Mouse (Mus musculus): ENCODE measurements around the gene Entpd5. TPM values are rescaled to one million over a fixed set of nuclear protein-coding genes. Genes with fewer than 3 reads are reported as not detected.

Gene Entpd5
- total RNA-seq, 1 experiment, result 6.9 TPM

DNA sequence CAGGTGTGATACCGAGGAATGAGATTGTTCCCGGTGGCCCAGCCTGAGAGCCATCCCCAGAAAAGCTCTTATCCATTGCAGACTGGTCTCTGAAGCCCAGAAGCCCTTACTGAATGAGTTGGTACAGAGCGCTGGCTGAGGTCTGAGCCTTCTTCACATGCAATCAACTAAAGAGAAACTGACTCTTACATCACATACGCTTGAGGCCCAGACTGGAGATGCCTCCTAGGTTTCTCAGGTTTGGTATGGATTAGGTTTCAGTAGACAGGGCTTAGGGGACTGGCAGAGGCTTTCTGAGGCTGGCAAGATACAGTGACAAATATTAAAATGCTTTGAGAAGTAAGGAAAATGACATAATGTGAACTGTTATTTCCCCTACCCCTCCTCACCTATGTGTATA lies 23.4 kb downstream of the Entpd5 start:
- Histone ChIP-seq H3K9ac (ENCODE audit: insufficient read depth, low read depth, low read length, poor library complexity, severe bottlenecking) (no peak overlapping the region), H3K27ac (ENCODE audit: insufficient read depth, low read depth, low read length, poor library complexity, severe bottlenecking) (no peak overlapping the region), H3K36me3 (ENCODE audit: control insufficient read depth, insufficient read depth, low read length, poor library complexity, severe bottlenecking) (no peaks in the 10 kb centered on the region), H3K9me3 (ENCODE audit: control insufficient read depth, insufficient read depth, low read depth, low read length) (no peaks in the 10 kb centered on the region), H3K4me3 (ENCODE audit: insufficient read depth in 1 of 2, low read depth in 1 of 2, low read length in 2 of 2, poor library complexity in 1 of 2, severe bottlenecking in 1 of 2) (no peak overlapping the region), H3K4me1 (ENCODE audit: control insufficient read depth in 2 of 2, insufficient read depth in 2 of 2, low read length in 2 of 2, poor library complexity in 1 of 2) (peaks cover 0 to 5% of the 10 kb centered on the region in 2 experiments; a peak in 1 of 4 replicates)
- TF ChIP-seq HCFC1 (IDR thresholded peaks at IDR 0.05; ENCODE audit: borderline replicate concordance, insufficient read depth, low read length) (no peak), ZC3H11A (IDR thresholded peaks at IDR 0.05; ENCODE audit: borderline replicate concordance, low read depth, low read length) (no peak), ZNF384 (IDR thresholded peaks at IDR 0.05; ENCODE audit: low read depth, low read length) (no peak), CHD2 (IDR thresholded peaks at IDR 0.05; ENCODE audit: low read depth, low read length) (no peak), MAFK (IDR thresholded peaks at IDR 0.05; ENCODE audit: insufficient read depth, low read depth, low read length) (no peak)
- no peak for DNase-seq (ENCODE audit: low read depth, low spot score)
- in situ Hi-C loops (cut with MboI; ENCODE audit: low sequenced_read_pairs in 2 of 2, unreplicated experiment in 2 of 2), result no loop called here

DNA sequence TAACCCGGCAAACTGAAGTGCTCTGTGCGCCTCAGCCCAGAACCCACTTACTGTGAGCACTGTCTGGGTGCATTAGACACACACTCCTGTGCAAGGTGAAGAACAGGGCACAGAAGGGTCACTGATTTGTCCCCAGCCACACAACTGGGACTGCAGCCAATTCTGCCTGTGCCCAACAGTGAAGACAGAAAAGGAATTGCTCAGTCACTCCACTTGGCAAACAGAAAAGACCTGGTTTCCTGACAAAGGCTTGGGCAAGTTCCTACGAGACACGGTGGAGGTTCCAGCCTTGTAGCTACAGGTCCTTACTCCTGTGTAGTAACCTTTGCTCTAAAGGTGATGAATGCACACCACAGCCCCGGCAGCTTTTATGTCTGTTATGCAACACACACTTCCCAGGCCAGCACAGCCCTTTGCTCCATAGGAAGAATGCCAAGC lies 24.2 kb downstream of the Entpd5 start:
- in situ Hi-C loops (cut with MboI; ENCODE audit: low sequenced_read_pairs in 2 of 2, unreplicated experiment in 2 of 2), result no loop called here
- DNase-seq (ENCODE audit: low read depth, low spot score), result no peak

DNA sequence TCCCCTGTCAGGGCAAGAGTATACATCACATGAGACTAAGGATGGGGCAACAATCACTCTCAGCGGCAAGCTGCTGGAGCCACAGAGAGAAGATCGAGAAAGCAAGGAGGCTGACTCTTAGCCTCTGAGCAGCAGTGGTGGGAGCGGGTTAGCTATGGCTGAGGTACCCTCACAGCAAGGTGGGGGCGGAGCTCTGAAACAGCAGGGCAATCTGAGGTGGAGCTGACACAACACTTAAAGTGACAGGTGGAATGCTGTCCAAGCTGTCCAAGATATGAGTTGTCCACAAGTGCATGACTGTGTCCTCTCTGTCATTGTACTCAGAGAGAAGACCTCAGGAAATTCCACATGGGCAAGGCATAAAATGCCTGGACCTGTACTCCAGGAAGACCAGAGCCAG lies 26.5 kb downstream of the Entpd5 start:
- Histone ChIP-seq H3K4me1 (ENCODE audit: control insufficient read depth in 2 of 2, insufficient read depth in 2 of 2, low read length in 2 of 2, poor library complexity in 1 of 2) (no peaks in the 10 kb centered on the region), H3K36me3 (ENCODE audit: control insufficient read depth, insufficient read depth, low read length, poor library complexity, severe bottlenecking) (no peaks in the 10 kb centered on the region), H3K9me3 (ENCODE audit: control insufficient read depth, insufficient read depth, low read depth, low read length) (no peaks in the 10 kb centered on the region), H3K4me3 (ENCODE audit: insufficient read depth in 1 of 2, low read depth in 1 of 2, low read length in 2 of 2, poor library complexity in 1 of 2, severe bottlenecking in 1 of 2) (no peak overlapping the region), H3K27ac (ENCODE audit: insufficient read depth, low read depth, low read length, poor library complexity, severe bottlenecking) (no peak overlapping the region), H3K9ac (ENCODE audit: insufficient read depth, low read depth, low read length, poor library complexity, severe bottlenecking) (no peak overlapping the region)
- DNase-seq (ENCODE audit: low read depth, low spot score), result no peak
- TF ChIP-seq ZNF384 (IDR thresholded peaks at IDR 0.05; ENCODE audit: low read depth, low read length) (no peak), CHD2 (IDR thresholded peaks at IDR 0.05; ENCODE audit: low read depth, low read length) (no peak)
- in situ Hi-C loops (cut with MboI; ENCODE audit: low sequenced_read_pairs in 2 of 2, unreplicated experiment in 2 of 2), result no loop called here

More for the DNA sequence above, 24.2 kb downstream of the Entpd5 start:
- Histone ChIP-seq H3K27ac (ENCODE audit: insufficient read depth, low read depth, low read length, poor library complexity, severe bottlenecking) (no peak overlapping the region), H3K9ac (ENCODE audit: insufficient read depth, low read depth, low read length, poor library complexity, severe bottlenecking) (no peak overlapping the region), H3K4me1 (ENCODE audit: control insufficient read depth in 2 of 2, insufficient read depth in 2 of 2, low read length in 2 of 2, poor library complexity in 1 of 2) (peaks cover 0 to 5% of the 10 kb centered on the region in 2 experiments; a peak in 1 of 4 replicates), H3K36me3 (ENCODE audit: control insufficient read depth, insufficient read depth, low read length, poor library complexity, severe bottlenecking) (no peaks in the 10 kb centered on the region), H3K9me3 (ENCODE audit: control insufficient read depth, insufficient read depth, low read depth, low read length) (no peaks in the 10 kb centered on the region), H3K4me3 (ENCODE audit: insufficient read depth in 1 of 2, low read depth in 1 of 2, low read length in 2 of 2, poor library complexity in 1 of 2, severe bottlenecking in 1 of 2) (no peak overlapping the region)
- TF ChIP-seq ZNF384 (IDR thresholded peaks at IDR 0.05; ENCODE audit: low read depth, low read length), result no peak
- no peak for TF ChIP-seq ZC3H11A (IDR thresholded peaks at IDR 0.05; ENCODE audit: borderline replicate concordance, low read depth, low read length)
- no peak for TF ChIP-seq HCFC1 (IDR thresholded peaks at IDR 0.05; ENCODE audit: borderline replicate concordance, insufficient read depth, low read length)
- TF ChIP-seq CHD2 (IDR thresholded peaks at IDR 0.05; ENCODE audit: low read depth, low read length), result no peak
- TF ChIP-seq MAFK (IDR thresholded peaks at IDR 0.05; ENCODE audit: insufficient read depth, low read depth, low read length), result no peak

DNA sequence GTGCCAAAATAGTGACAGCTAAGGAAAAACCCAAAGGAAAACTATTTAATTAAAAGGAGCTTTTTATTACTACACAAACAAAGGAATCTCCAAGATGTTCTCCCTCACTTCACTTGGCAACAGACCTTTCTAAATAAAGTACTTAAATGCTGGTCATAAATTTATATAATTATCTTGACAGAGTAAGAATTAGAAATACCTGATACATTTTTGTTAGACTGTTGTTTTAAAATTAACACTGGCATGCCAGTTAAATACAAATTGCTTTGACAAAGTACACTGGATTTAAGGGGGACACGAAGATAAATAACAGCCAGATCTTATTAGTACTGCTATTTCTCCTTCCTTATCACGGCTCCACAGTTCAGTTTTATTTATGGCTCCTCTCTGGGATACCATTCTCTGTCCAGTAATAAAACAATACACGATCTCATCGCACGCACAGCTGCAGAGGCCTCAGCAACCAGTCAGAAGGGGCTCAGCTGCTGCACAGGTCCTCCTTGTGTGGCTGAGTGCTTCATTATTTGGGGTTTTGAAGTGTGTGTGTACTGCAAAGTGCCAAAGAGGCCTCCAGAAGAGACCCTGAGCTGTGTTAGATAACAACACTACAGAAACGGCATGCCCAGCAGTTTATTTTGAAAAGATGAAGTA lies 34.9 kb downstream of the Entpd5 start:
- Histone ChIP-seq H3K4me1 (ENCODE audit: control insufficient read depth in 2 of 2, insufficient read depth in 2 of 2, low read length in 2 of 2, poor library complexity in 1 of 2) (no peaks in the 10 kb centered on the region), H3K4me3 (ENCODE audit: insufficient read depth in 1 of 2, low read depth in 1 of 2, low read length in 2 of 2, poor library complexity in 1 of 2, severe bottlenecking in 1 of 2) (no peak overlapping the region), H3K9me3 (ENCODE audit: control insufficient read depth, insufficient read depth, low read depth, low read length) (no peaks in the 10 kb centered on the region), H3K9ac (ENCODE audit: insufficient read depth, low read depth, low read length, poor library complexity, severe bottlenecking) (no peak overlapping the region), H3K36me3 (ENCODE audit: control insufficient read depth, insufficient read depth, low read length, poor library complexity, severe bottlenecking) (peaks cover 27% of the 10 kb centered on the region), H3K27ac (ENCODE audit: insufficient read depth, low read depth, low read length, poor library complexity, severe bottlenecking) (no peak overlapping the region)
- in situ Hi-C loops (cut with MboI; ENCODE audit: low sequenced_read_pairs in 2 of 2, unreplicated experiment in 2 of 2), result no loop called here
- TF ChIP-seq HCFC1 (IDR thresholded peaks at IDR 0.05; ENCODE audit: borderline replicate concordance, insufficient read depth, low read length) (no peak), ZC3H11A (IDR thresholded peaks at IDR 0.05; ENCODE audit: borderline replicate concordance, low read depth, low read length) (no peak), MAFK (IDR thresholded peaks at IDR 0.05; ENCODE audit: insufficient read depth, low read depth, low read length) (no peak), ZNF384 (IDR thresholded peaks at IDR 0.05; ENCODE audit: low read depth, low read length) (no peak), CHD2 (IDR thresholded peaks at IDR 0.05; ENCODE audit: low read depth, low read length) (no peak)
- DNase-seq (ENCODE audit: low read depth, low spot score), result no peak

DNA sequence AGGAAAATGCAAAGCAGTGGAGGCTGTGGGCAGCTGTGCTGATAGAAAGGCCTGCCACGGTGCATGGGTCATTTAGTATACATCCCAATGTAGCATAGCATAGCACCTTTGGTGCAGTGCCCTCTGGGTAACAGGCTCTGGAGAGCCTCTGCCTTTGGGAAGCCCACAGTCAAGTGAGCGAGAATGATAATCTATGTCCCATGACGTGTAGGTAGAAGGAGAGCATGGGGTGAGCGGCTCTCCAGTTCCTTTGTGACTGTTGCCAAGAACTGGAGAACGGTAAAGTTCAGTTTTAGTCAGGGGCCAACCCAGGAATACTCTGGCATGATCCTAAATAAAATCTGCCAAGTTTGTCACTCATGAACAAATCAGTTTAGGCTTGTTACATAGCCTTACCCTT lies 37.2 kb downstream of the Entpd5 start:
- DNase-seq (ENCODE audit: low read depth, low spot score), result no peak
- Histone ChIP-seq H3K27ac (ENCODE audit: insufficient read depth, low read depth, low read length, poor library complexity, severe bottlenecking) (no peak overlapping the region), H3K9me3 (ENCODE audit: control insufficient read depth, insufficient read depth, low read depth, low read length) (no peaks in the 10 kb centered on the region), H3K9ac (ENCODE audit: insufficient read depth, low read depth, low read length, poor library complexity, severe bottlenecking) (no peak overlapping the region), H3K4me1 (ENCODE audit: control insufficient read depth in 2 of 2, insufficient read depth in 2 of 2, low read length in 2 of 2, poor library complexity in 1 of 2) (peaks cover 0 to 4% of the 10 kb centered on the region in 2 experiments; a peak in 1 of 4 replicates), H3K36me3 (ENCODE audit: control insufficient read depth, insufficient read depth, low read length, poor library complexity, severe bottlenecking) (peaks cover 34% of the 10 kb centered on the region), H3K4me3 (ENCODE audit: insufficient read depth in 1 of 2, low read depth in 1 of 2, low read length in 2 of 2, poor library complexity in 1 of 2, severe bottlenecking in 1 of 2) (no peak overlapping the region)
- in situ Hi-C loops (cut with MboI; ENCODE audit: low sequenced_read_pairs in 2 of 2, unreplicated experiment in 2 of 2), result no loop called here
- TF ChIP-seq MAFK (IDR thresholded peaks at IDR 0.05; ENCODE audit: insufficient read depth, low read depth, low read length) (no peak), ZNF384 (IDR thresholded peaks at IDR 0.05; ENCODE audit: low read depth, low read length) (no peak), CHD2 (IDR thresholded peaks at IDR 0.05; ENCODE audit: low read depth, low read length) (no peak), HCFC1 (IDR thresholded peaks at IDR 0.05; ENCODE audit: borderline replicate concordance, insufficient read depth, low read length) (no peak), ZC3H11A (IDR thresholded peaks at IDR 0.05; ENCODE audit: borderline replicate concordance, low read depth, low read length) (no peak)

All from ES-E14 (cell line).